Mouse (Mus musculus): ENCODE data around the gene Serinc4. TPM values are rescaled to one million over a fixed set of nuclear protein-coding genes. Genes with fewer than 3 reads are reported as not detected.
A peak's percentile ranks its signal among the peaks of the same experiment; 100 is the strongest.

Gene Serinc4
- polyA plus RNA-seq, 1 experiment from 2014 or later = 0.65 TPM

DNA sequence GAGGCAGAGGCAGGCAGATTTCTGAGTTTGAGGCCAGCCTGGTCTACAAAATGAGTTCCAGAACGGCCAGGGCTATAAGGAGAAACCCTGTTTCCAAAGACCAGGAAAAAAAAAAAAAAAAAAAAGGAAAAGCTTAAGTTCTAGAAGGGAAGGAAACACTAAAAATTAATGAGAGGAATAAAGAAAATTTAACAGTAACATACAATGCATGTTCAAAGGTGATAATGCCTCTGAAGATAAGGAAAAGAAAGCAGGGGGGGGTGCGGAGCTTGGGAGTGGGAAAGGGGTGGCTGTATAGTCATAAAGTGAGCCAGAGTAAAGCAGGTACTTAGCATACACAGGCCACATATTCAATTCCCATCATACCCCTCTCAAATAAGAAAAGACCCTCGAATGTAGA lies 11.5 kb downstream of the Serinc4 start:
- no peak overlapping the region for H3K4me3 ChIP-seq
- H3K27ac ChIP-seq = no peak overlapping the region
- no peak for ATAC-seq (ENCODE audit: insufficient number of reproducible peaks, insufficient read depth, low FRiP score, low TSS enrichment, low read depth)
- H3K9ac ChIP-seq = no peak overlapping the region
- 81% methylated on average over 3 of the region's 3 CpGs for WGBS
- H3K27me3 ChIP-seq = peaks cover 16% of the 10 kb centered on the region
- no peak overlapping the region for H3K4me2 ChIP-seq
- H3K9me3 ChIP-seq = no peaks in the 10 kb centered on the region
- H3K4me1 ChIP-seq = peaks cover 24% of the 10 kb centered on the region
- H3K36me3 ChIP-seq = no peaks in the 10 kb centered on the region

GRCm38 (mm10) chr2:121444178-121444577 lies 12.4 kb downstream of the Serinc4 start, which contains the start of gene Ell3:
Gene Ell3, minus strand, starts transcription at chr2:121444278.
- peak within 1 kb of the TSS; percentile 70; the same call in 1 of the 2 replicates for H3K9ac ChIP-seq
- no peak within 1 kb of the TSS for H3K27ac ChIP-seq
- peak within 1 kb of the TSS; percentile 93 for H3K4me2 ChIP-seq
- ATAC-seq (ENCODE audit: insufficient number of reproducible peaks, insufficient read depth, low FRiP score, low TSS enrichment, low read depth) = no peak
- H3K36me3 ChIP-seq = peaks cover 7% of the 10 kb centered on the region
- H3K27me3 ChIP-seq = peaks cover 16% of the 10 kb centered on the region
- peak within 1 kb of the TSS; percentile 53; the same call in 1 of the 2 replicates for H3K4me3 ChIP-seq
- 92% methylated on average over 1 of the region's 1 CpGs for WGBS
- H3K9me3 ChIP-seq = no peaks in the 10 kb centered on the region
- H3K4me1 ChIP-seq = peaks cover 24% of the 10 kb centered on the region

- peak overlapping the region; percentile 93 for H3K4me2 ChIP-seq
- peak overlapping the region; percentile 53 for H3K4me3 ChIP-seq
- no peak overlapping the region for H3K27ac ChIP-seq
- 16% methylated on average over 8 of the region's 8 CpGs for WGBS
- H3K9ac ChIP-seq = peak overlapping the region; percentile 70
- no peaks in the 10 kb centered on the region for H3K9me3 ChIP-seq
- no peak for ATAC-seq (ENCODE audit: insufficient number of reproducible peaks, insufficient read depth, low FRiP score, low TSS enrichment, low read depth)
- peaks cover 16% of the 10 kb centered on the region for H3K27me3 ChIP-seq
- peaks cover 19% of the 10 kb centered on the region for H3K36me3 ChIP-seq
- peaks cover 23% of the 10 kb centered on the region for H3K4me1 ChIP-seq
Observed at GRCm38 (mm10) chr2:121443068-121443349, 13.6 kb downstream of the Serinc4 start.

- WGBS = 1% methylated on average over 30 of the region's 30 CpGs
- H3K4me2 ChIP-seq = peak overlapping the region; percentile 93
- H3K36me3 ChIP-seq = peaks cover 24% of the 10 kb centered on the region
- H3K9ac ChIP-seq = peak overlapping the region; percentile 70
- H3K9me3 ChIP-seq = no peaks in the 10 kb centered on the region
- ATAC-seq (ENCODE audit: insufficient number of reproducible peaks, insufficient read depth, low FRiP score, low TSS enrichment, low read depth) = peak; percentile 68; the same call in 1 of the 2 replicates
- H3K27ac ChIP-seq = no peak overlapping the region
- H3K4me3 ChIP-seq = peak overlapping the region; percentile 53
- H3K27me3 ChIP-seq = peaks cover 16% of the 10 kb centered on the region
- H3K4me1 ChIP-seq = peaks cover 17% of the 10 kb centered on the region
Observed at GRCm38 (mm10) chr2:121442259-121443067, 14.1 kb downstream of the Serinc4 start.

- H3K4me1 ChIP-seq = peaks cover 17% of the 10 kb centered on the region
- peaks cover 16% of the 10 kb centered on the region for H3K27me3 ChIP-seq
- no peak for ATAC-seq (ENCODE audit: insufficient number of reproducible peaks, insufficient read depth, low FRiP score, low TSS enrichment, low read depth)
- peak overlapping the region; percentile 93 for H3K4me2 ChIP-seq
- peak overlapping the region; percentile 53 for H3K4me3 ChIP-seq
- peak overlapping the region; percentile 70 for H3K9ac ChIP-seq
- no peak overlapping the region for H3K27ac ChIP-seq
- peaks cover 30% of the 10 kb centered on the region for H3K36me3 ChIP-seq
- H3K9me3 ChIP-seq = no peaks in the 10 kb centered on the region
- 6% methylated on average over 11 of the region's 11 CpGs for WGBS
Observed at GRCm38 (mm10) chr2:121441800-121442199, 14.8 kb downstream of the Serinc4 start.

DNA sequence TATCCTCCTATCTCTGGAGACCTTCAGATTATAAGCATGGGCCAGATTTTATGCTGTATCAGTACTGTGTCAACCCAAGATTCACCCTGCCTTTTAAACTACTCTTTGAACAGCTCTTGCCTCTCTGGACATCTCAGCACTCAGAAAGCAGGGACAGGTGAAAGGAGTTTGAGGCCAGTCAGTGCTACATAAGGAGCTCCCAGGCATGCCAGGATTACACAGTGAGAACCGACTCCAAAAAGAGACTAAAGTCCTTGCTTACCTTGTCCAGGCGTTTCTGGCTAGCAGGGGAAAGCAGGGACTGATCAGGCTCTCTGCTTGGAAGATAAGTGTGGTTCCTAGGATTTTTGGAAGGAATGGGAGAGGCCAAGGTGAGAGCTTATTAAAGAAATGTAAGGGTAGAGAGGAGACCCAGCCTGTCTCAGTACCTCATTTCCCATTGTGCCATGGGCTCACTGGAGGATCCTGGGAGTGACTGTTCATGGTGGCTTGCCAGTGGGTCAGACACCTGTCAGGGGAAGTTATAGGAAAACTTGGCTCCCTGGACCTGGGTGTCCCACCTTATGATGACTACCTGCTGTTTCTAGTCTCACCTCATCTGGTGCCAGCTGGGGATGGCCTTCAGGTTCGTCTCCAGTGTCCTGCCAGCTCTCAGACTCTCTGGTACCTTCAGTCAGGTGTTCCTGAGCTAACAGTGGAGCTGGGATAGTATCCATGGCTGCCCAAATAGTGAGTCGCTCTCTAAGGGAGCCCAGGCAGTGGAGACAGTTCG lies 15.6 kb downstream of the Serinc4 start:
- ATAC-seq (ENCODE audit: insufficient number of reproducible peaks, insufficient read depth, low FRiP score, low TSS enrichment, low read depth) = no peak
- Histone ChIP-seq H3K9ac (no peak overlapping the region), H3K4me1 (peaks cover 17% of the 10 kb centered on the region), H3K4me3 (no peak overlapping the region), H3K36me3 (peaks cover 36% of the 10 kb centered on the region), H3K27ac (no peak overlapping the region), H3K9me3 (no peaks in the 10 kb centered on the region), H3K4me2 (peak overlapping the region; percentile 93), H3K27me3 (peaks cover 16% of the 10 kb centered on the region)
- 51% methylated on average over 5 of the region's 5 CpGs for WGBS

DNA sequence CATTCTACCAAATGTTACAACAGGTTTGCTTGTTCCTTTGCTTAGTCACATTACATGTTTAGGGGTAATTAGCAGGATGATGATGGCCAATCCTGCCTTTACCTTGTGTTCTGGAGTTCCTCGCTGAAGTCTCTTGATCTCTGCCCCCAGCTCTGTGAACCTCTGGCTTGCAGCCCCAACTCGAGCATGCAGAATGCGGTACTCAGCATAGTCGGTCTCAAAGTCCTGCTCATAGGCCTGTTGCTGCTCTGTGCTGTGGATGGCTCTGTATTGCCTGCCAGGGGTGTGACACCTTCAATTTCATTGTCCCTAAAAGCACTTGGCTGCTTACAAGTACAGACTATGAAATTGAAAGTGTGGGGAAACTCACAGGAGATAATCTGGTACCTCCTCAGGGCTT lies 16.8 kb downstream of the Serinc4 start:
- Histone ChIP-seq H3K27me3 (peaks cover 16% of the 10 kb centered on the region), H3K36me3 (peaks cover 49% of the 10 kb centered on the region), H3K27ac (no peak overlapping the region), H3K9me3 (no peaks in the 10 kb centered on the region), H3K4me3 (no peak overlapping the region), H3K9ac (no peak overlapping the region), H3K4me1 (peaks cover 17% of the 10 kb centered on the region), H3K4me2 (no peak overlapping the region)
- WGBS = 70% methylated on average over 4 of the region's 4 CpGs
- no peak for ATAC-seq (ENCODE audit: insufficient number of reproducible peaks, insufficient read depth, low FRiP score, low TSS enrichment, low read depth)

- no peak for ATAC-seq (ENCODE audit: insufficient number of reproducible peaks, insufficient read depth, low FRiP score, low TSS enrichment, low read depth)
- WGBS = 98% methylated on average over 1 of the region's 1 CpGs
- Histone ChIP-seq H3K9me3 (no peaks in the 10 kb centered on the region), H3K4me2 (no peak overlapping the region), H3K4me1 (no peaks in the 10 kb centered on the region), H3K9ac (no peak overlapping the region), H3K4me3 (no peak overlapping the region), H3K27me3 (no peaks in the 10 kb centered on the region), H3K27ac (no peak overlapping the region), H3K36me3 (peaks cover 98% of the 10 kb centered on the region)
Observed at GRCm38 (mm10) chr2:121434854-121435253, 21.7 kb downstream of the Serinc4 start.

- H3K27ac ChIP-seq = no peak overlapping the region
- no peak overlapping the region for H3K4me3 ChIP-seq
- no peaks in the 10 kb centered on the region for H3K9me3 ChIP-seq
- no peaks in the 10 kb centered on the region for H3K4me1 ChIP-seq
- H3K9ac ChIP-seq = no peak overlapping the region
- H3K36me3 ChIP-seq = peaks cover 96% of the 10 kb centered on the region
- H3K4me2 ChIP-seq = no peak overlapping the region
- H3K27me3 ChIP-seq = no peaks in the 10 kb centered on the region
- ATAC-seq (ENCODE audit: insufficient number of reproducible peaks, insufficient read depth, low FRiP score, low TSS enrichment, low read depth) = no peak
- 88% methylated on average over 2 of the region's 2 CpGs for WGBS
Observed at GRCm38 (mm10) chr2:121425890-121426289, 30.7 kb downstream of the Serinc4 start.

DNA sequence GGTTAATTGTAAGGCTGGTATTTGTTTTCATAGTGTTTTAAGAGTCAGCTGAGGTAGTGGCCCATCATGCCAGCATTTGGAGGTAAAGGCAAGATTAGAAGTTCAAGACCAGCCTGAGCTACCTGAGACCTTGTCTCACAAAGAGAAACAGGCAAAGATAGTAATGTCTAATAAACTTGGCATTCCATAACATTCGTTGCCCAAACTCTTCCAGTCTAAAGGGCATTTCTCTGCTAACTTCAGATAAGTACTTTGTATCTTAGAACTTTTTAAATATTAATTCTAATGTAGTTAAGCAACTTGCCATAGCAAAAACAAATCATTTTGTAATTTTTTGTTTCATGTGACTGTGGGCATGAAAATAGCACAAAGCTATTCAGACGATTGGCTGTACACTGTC lies 33.4 kb downstream of the Serinc4 start:
- no peak for ATAC-seq (ENCODE audit: insufficient number of reproducible peaks, insufficient read depth, low FRiP score, low TSS enrichment, low read depth)
- no peak overlapping the region for H3K4me2 ChIP-seq
- no peak overlapping the region for H3K9ac ChIP-seq
- H3K9me3 ChIP-seq = no peaks in the 10 kb centered on the region
- peaks cover 87% of the 10 kb centered on the region for H3K36me3 ChIP-seq
- H3K27ac ChIP-seq = no peak overlapping the region
- H3K4me1 ChIP-seq = 0 out of 2 replicates have a peak, but pooled peaks cover 3% of the 10 kb centered on the region
- H3K27me3 ChIP-seq = no peaks in the 10 kb centered on the region
- 92% methylated on average over 2 of the region's 2 CpGs for WGBS
- no peak overlapping the region for H3K4me3 ChIP-seq

- 92% methylated on average over 3 of the region's 3 CpGs for WGBS
- H3K36me3 ChIP-seq = peaks cover 54% of the 10 kb centered on the region
- no peak for ATAC-seq (ENCODE audit: insufficient number of reproducible peaks, insufficient read depth, low FRiP score, low TSS enrichment, low read depth)
- no peaks in the 10 kb centered on the region for H3K27me3 ChIP-seq
- no peak overlapping the region for H3K27ac ChIP-seq
- H3K4me2 ChIP-seq = no peak overlapping the region
- no peak overlapping the region for H3K4me3 ChIP-seq
- H3K9me3 ChIP-seq = no peaks in the 10 kb centered on the region
- H3K4me1 ChIP-seq = peaks cover 24% of the 10 kb centered on the region
- no peak overlapping the region for H3K9ac ChIP-seq
Observed at GRCm38 (mm10) chr2:121418476-121418875, 38.1 kb downstream of the Serinc4 start.

- WGBS = 92% methylated on average over 6 of the region's 6 CpGs
- Histone ChIP-seq H3K9ac (no peak overlapping the region), H3K27ac (no peak overlapping the region), H3K4me2 (peak overlapping the region; percentile 68), H3K4me1 (peaks cover 24% of the 10 kb centered on the region), H3K9me3 (no peaks in the 10 kb centered on the region), H3K36me3 (peaks cover 35% of the 10 kb centered on the region), H3K4me3 (peak overlapping the region; percentile 73; the same call in 1 of the 2 replicates), H3K27me3 (no peaks in the 10 kb centered on the region)
- no peak for ATAC-seq (ENCODE audit: insufficient number of reproducible peaks, insufficient read depth, low FRiP score, low TSS enrichment, low read depth)
Observed at GRCm38 (mm10) chr2:121416356-121416755, 40.2 kb downstream of the Serinc4 start.

Measured in embryonic facial prominence, embryonic 13.5 days (tissue).